In the genomic region with DNA sequence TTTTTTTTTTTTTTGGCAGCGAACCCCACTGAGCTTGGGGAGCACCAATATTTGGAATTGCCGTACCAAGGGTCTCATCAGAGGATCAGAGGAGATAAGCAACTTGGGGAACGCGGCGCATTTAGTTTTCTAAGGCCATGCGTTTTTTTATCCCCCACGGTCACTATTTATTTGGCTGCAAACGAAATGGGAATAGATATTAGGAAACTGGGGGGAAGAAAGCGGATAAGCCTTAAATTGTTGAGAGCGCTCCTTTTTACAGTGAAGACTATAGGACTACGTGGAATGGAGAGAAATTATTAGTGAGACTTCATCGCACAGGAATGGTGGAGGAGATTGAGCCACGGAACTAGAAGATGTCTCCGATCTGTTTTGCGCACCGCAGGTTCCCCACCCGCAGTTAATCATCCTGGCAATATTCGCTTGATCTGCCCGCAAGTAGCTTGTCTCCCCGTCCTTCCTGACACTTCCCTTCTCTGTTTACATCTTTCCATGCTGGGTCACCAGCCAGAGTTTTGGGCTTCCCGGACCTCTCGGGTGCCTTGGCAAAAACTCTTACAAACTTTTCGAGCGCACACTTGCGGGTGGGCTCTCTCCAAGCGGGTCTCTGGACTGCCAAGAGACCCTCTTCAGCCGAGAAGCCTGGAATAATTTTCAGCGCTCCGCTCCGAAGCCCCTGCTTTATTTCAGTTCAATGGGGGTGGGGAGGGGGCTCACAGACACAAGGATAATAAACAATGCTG, we compare ENCODE assay signal across 7 mouse cellular contexts.
DNase-seq lines count a peak whose midpoint lies in the region; ATAC-seq and TF ChIP-seq lines count a peak whose summit lies in the region.

No protein-coding gene starts in this region.

- H3K27ac ChIP-seq in heart, postnatal 0 days (ENCODE audit: low read depth) = peak overlapping the region; percentile 63
- peak overlapping the region; percentile 22; the same call in 1 of the 2 replicates for H3K27ac ChIP-seq in limb, embryonic 10.5 days
- H3K27ac ChIP-seq in midbrain, embryonic 13.5 days = peak overlapping the region; percentile 6

- H3K36me3 ChIP-seq in heart, postnatal 0 days (replicated peaks; ENCODE audit: control insufficient read depth, insufficient read depth, low read length) = no peaks in the 10 kb centered on the region
- no peaks in the 10 kb centered on the region for H3K36me3 ChIP-seq in limb, embryonic 10.5 days
- no peaks in the 10 kb centered on the region for H3K36me3 ChIP-seq in midbrain, embryonic 13.5 days

- no peaks in the 10 kb centered on the region for H3K27me3 ChIP-seq in heart, postnatal 0 days (ENCODE audit: control insufficient read depth, insufficient read depth, low read length)
- peaks cover 85% of the 10 kb centered on the region for H3K27me3 ChIP-seq in limb, embryonic 10.5 days (ENCODE audit: low read depth, poor library complexity, severe bottlenecking)
- H3K27me3 ChIP-seq in midbrain, embryonic 13.5 days = peaks cover 64% of the 10 kb centered on the region

- peak overlapping the region; percentile 85 for H3K4me2 ChIP-seq in heart, postnatal 0 days (ENCODE audit: low read depth, low read length)
- H3K4me2 ChIP-seq in midbrain, embryonic 13.5 days (replicated peaks) = peak overlapping the region; percentile 59

- DNase-seq in cerebellum, adult 8-10 months = peak; percentile 56
- DNase-seq in embryo, embryonic 9.5 days (ENCODE audit: extremely low spot score) = peak; percentile 63
- peak; percentile 33 for DNase-seq in heart, postnatal 0 days (ENCODE audit: low spot score)
- peak; percentile 65 for DNase-seq in limb, embryonic 10.5 days (ENCODE audit: low spot score)

- H3K4me3 ChIP-seq in heart, postnatal 0 days (ENCODE audit: low read depth, low read length) = peak overlapping the region; percentile 53
- peak overlapping the region; percentile 54 for H3K4me3 ChIP-seq in limb, embryonic 10.5 days
- peak overlapping the region; percentile 31 for H3K4me3 ChIP-seq in midbrain, embryonic 13.5 days (replicated peaks)

- TF ChIP-seq EP300 in heart, postnatal 0 days (IDR thresholded peaks at IDR 0.05; ENCODE audit: low read depth) = no peak

- peaks cover 49% of the 10 kb centered on the region for H3K4me1 ChIP-seq in heart, postnatal 0 days (ENCODE audit: control insufficient read depth, insufficient read depth)
- H3K4me1 ChIP-seq in limb, embryonic 10.5 days = peaks cover 42% of the 10 kb centered on the region
- H3K4me1 ChIP-seq in midbrain, embryonic 13.5 days (replicated peaks) = peaks cover 47% of the 10 kb centered on the region

- peak overlapping the region; percentile 60 for H3K9ac ChIP-seq in heart, postnatal 0 days (replicated peaks; ENCODE audit: low read depth, low read length)
- peak overlapping the region; percentile 65 for H3K9ac ChIP-seq in midbrain, embryonic 13.5 days (replicated peaks)

- TF ChIP-seq CTCF in heart, postnatal 0 days (IDR thresholded peaks at IDR 0.05; ENCODE audit: low read depth) = no peak

- WGBS in heart, postnatal 0 days = 6% methylated on average over 30 of the region's 30 CpGs
- WGBS in limb, embryonic 10.5 days = under 1% methylated on average over 30 of the region's 30 CpGs
- under 1% methylated on average over 30 of the region's 30 CpGs for WGBS in midbrain, embryonic 13.5 days

- H3K9me3 ChIP-seq in heart, postnatal 0 days (replicated peaks; ENCODE audit: control insufficient read depth, low read length) = no peaks in the 10 kb centered on the region
- H3K9me3 ChIP-seq in limb, embryonic 10.5 days (replicated peaks) = no peaks in the 10 kb centered on the region
- H3K9me3 ChIP-seq in midbrain, embryonic 13.5 days = no peaks in the 10 kb centered on the region

- no peak for ATAC-seq in heart, postnatal 0 days (ENCODE audit: insufficient read depth, low read depth)
- no peak for ATAC-seq in midbrain, embryonic 13.5 days
- ATAC-seq in activated CD4-positive, CD25-positive, alpha-beta regulatory T cell, adult 4 months = no peak
- ATAC-seq in erythroblast, adult 5-6 weeks (replicated peaks; ENCODE audit: low FRiP score, poor library complexity, severe bottlenecking) = no peak

Comparison
In these comparisons a context has a peak if more than half of its experiments do, and no peak if none do; other contexts are left out.
1. H3K27ac ChIP-seq: peak in every context shown above with its lines; median percentile 63 in heart, postnatal 0 days; 22 in limb, embryonic 10.5 days; 6 in midbrain, embryonic 13.5 days.